Mouse (Mus musculus) neural tube, embryonic 14.5 days (tissue): ENCODE measurements around the gene Fut1. TPM values are rescaled to one million over a fixed set of nuclear protein-coding genes. Genes with fewer than 3 reads are reported as not detected.

Experiments
- ATAC-seq: fragments of 200-750 bp; cut with Nextera tagmentation; 2 replicates; pipeline ENCODE4 v1.8.0; 2017; ENCODE audit warnings: low read depth, mild to moderate bottlenecking, moderate TSS enrichment, moderate library complexity
- H3K27ac ChIP-seq: fragments of 300-500 bp; sonication (generic); 2 replicates; pipeline ENCODE4 v1.5.1; 2014; ENCODE audit warnings: low read depth, mild to moderate bottlenecking, control low read depth, low read length, moderate library complexity, mixed read lengths
- H3K27me3 ChIP-seq: fragments of 300-500 bp; sonication (generic); 2 replicates; pipeline ENCODE4 v1.6.1; 2014; ENCODE audit warnings: low read length; ENCODE audit not compliant: control insufficient read depth, insufficient read depth
- H3K36me3 ChIP-seq: fragments of 300-500 bp; sonication (generic); 2 replicates; pipeline ENCODE4 v1.6.1; 2014; ENCODE audit warnings: low read length, mixed read lengths; ENCODE audit not compliant: control insufficient read depth, insufficient read depth
- H3K4me1 ChIP-seq: fragments of 300-500 bp; sonication (generic); 2 replicates; pipeline ENCODE4 v1.6.1; 2014; ENCODE audit warnings: low read length; ENCODE audit not compliant: control insufficient read depth, insufficient read depth
- H3K4me2 ChIP-seq: fragments of 300-500 bp; sonication (generic); 2 replicates; pipeline ENCODE4 v1.6.1; 2014; ENCODE audit warnings: mild to moderate bottlenecking, low read depth, low read length, control low read depth
- H3K4me3 ChIP-seq: fragments of 300-500 bp; sonication (generic); 2 replicates; pipeline ENCODE4 v1.5.1; 2014; ENCODE audit warnings: low read depth, low read length, control low read depth, mixed read lengths
- H3K9ac ChIP-seq: fragments of 300-500 bp; sonication (generic); replicated peaks from 2 replicates; pipeline ENCODE4 v1.6.1; 2014; ENCODE audit warnings: low read depth, mild to moderate bottlenecking, control low read depth, low read length, mixed read lengths
- H3K9me3 ChIP-seq: fragments of 300-500 bp; sonication (generic); 2 replicates; pipeline ENCODE4 v1.6.1; 2016; ENCODE audit warnings: low read length; ENCODE audit not compliant: control insufficient read depth
- WGBS: fragments of 180-500 bp; shearing (Covaris S2); extraction: QIAGEN DNeasy Blood & Tissue Kit; methylation state at CpG from one replicate; pipeline ENCODE4 v1.1.7; 2014; 5-methylcytosine and 5-hydroxymethylcytosine counted together
- polyA plus RNA-seq: library from polyadenylated mRNA; unstranded; fragments of >200 nt; fragmentation: Nextera tagmentation; extraction: Ambion mirVana; gene quantifications from 2 replicates; pipeline ENCODE4 v1.2.1, GENCODE M21; 2014

The Fut1 gene
- polyA plus RNA-seq, 1 experiment from 2014 or later, result not detected

- H3K27me3 ChIP-seq, result no peaks in the 10 kb centered on the region
- no peak for ATAC-seq
- no peaks in the 10 kb centered on the region for H3K4me1 ChIP-seq
- H3K4me3 ChIP-seq, result no peak overlapping the region
- H3K27ac ChIP-seq, result no peak overlapping the region
- peaks cover 3% of the 10 kb centered on the region; the same call in 1 of the 2 replicates for H3K36me3 ChIP-seq
- no peaks in the 10 kb centered on the region for H3K9me3 ChIP-seq
- WGBS, result 93% methylated on average over 6 of the region's 6 CpGs
- no peak overlapping the region for H3K9ac ChIP-seq
- no peak overlapping the region for H3K4me2 ChIP-seq
These were observed 31.2 kb upstream of the Fut1 start for GRCm38 (mm10) chr7:45585923-45586322.

- no peaks in the 10 kb centered on the region for H3K4me1 ChIP-seq
- no peak overlapping the region for H3K4me2 ChIP-seq
- H3K9me3 ChIP-seq, result no peaks in the 10 kb centered on the region
- H3K4me3 ChIP-seq, result no peak overlapping the region
- H3K27ac ChIP-seq, result no peak overlapping the region
- 91% methylated on average over 23 of the region's 23 CpGs for WGBS
- ATAC-seq, result no peak
- H3K9ac ChIP-seq, result no peak overlapping the region
- H3K36me3 ChIP-seq, result peaks cover 3% of the 10 kb centered on the region; the same call in 1 of the 2 replicates
- H3K27me3 ChIP-seq, result no peaks in the 10 kb centered on the region
These were observed 29.2 kb upstream of the Fut1 start for GRCm38 (mm10) chr7:45587631-45588592.

- peak; percentile 98 for ATAC-seq
- 5% methylated on average over 19 of the region's 19 CpGs for WGBS
These were observed 27.9 kb upstream of the Fut1 start for GRCm38 (mm10) chr7:45589173-45589572.

GRCm38 (mm10) chr7:45589898-45590297 is 27.2 kb upstream of the Fut1 start:
- ATAC-seq, result no peak
- H3K36me3 ChIP-seq, result peaks cover 2% of the 10 kb centered on the region; the same call in 1 of the 2 replicates
- H3K4me1 ChIP-seq, result no peaks in the 10 kb centered on the region
- no peak overlapping the region for H3K4me2 ChIP-seq
- H3K27ac ChIP-seq, result no peak overlapping the region
- H3K9me3 ChIP-seq, result no peaks in the 10 kb centered on the region
- WGBS, result 95% methylated on average over 5 of the region's 5 CpGs
- no peaks in the 10 kb centered on the region for H3K27me3 ChIP-seq
- H3K4me3 ChIP-seq, result no peak overlapping the region
- H3K9ac ChIP-seq, result no peak overlapping the region

More at GRCm38 (mm10) chr7:45589173-45589572, 27.9 kb upstream of the Fut1 start:
- peak overlapping the region; percentile 60 for H3K4me2 ChIP-seq
- H3K9me3 ChIP-seq, result no peaks in the 10 kb centered on the region
- H3K27me3 ChIP-seq, result no peaks in the 10 kb centered on the region
- H3K36me3 ChIP-seq, result peaks cover 3% of the 10 kb centered on the region; the same call in 1 of the 2 replicates
- H3K27ac ChIP-seq, result peak overlapping the region; percentile 70
- H3K4me3 ChIP-seq, result peak overlapping the region; percentile 25
- H3K4me1 ChIP-seq, result no peaks in the 10 kb centered on the region
- H3K9ac ChIP-seq, result no peak overlapping the region

GRCm38 (mm10) chr7:45590874-45591273 is 26.2 kb upstream of the Fut1 start:
- WGBS, result 62% methylated on average over 3 of the region's 3 CpGs

GRCm38 (mm10) chr7:45591880-45592279 is 25.2 kb upstream of the Fut1 start:
- Histone ChIP-seq H3K4me3 (no peak overlapping the region), H3K27ac (no peak overlapping the region), H3K9ac (no peak overlapping the region), H3K27me3 (no peaks in the 10 kb centered on the region), H3K4me2 (no peak overlapping the region), H3K36me3 (no peaks in the 10 kb centered on the region), H3K9me3 (no peaks in the 10 kb centered on the region), H3K4me1 (no peaks in the 10 kb centered on the region)
- 77% methylated on average over 7 of the region's 7 CpGs for WGBS
- ATAC-seq, result no peak

More at GRCm38 (mm10) chr7:45590874-45591273, 26.2 kb upstream of the Fut1 start:
- H3K27ac ChIP-seq, result no peak overlapping the region
- H3K9me3 ChIP-seq, result no peaks in the 10 kb centered on the region
- H3K4me1 ChIP-seq, result no peaks in the 10 kb centered on the region
- no peak overlapping the region for H3K4me2 ChIP-seq
- no peak for ATAC-seq
- no peak overlapping the region for H3K4me3 ChIP-seq
- no peaks in the 10 kb centered on the region for H3K27me3 ChIP-seq
- no peak overlapping the region for H3K9ac ChIP-seq
- H3K36me3 ChIP-seq, result no peaks in the 10 kb centered on the region

GRCm38 (mm10) chr7:45593118-45593815 is 23.8 kb upstream of the Fut1 start:
- Histone ChIP-seq H3K27ac (no peak overlapping the region), H3K27me3 (no peaks in the 10 kb centered on the region), H3K36me3 (no peaks in the 10 kb centered on the region), H3K4me2 (no peak overlapping the region), H3K9me3 (no peaks in the 10 kb centered on the region), H3K9ac (no peak overlapping the region), H3K4me3 (no peak overlapping the region), H3K4me1 (no peaks in the 10 kb centered on the region)
- no peak for ATAC-seq
- 25% methylated on average over 10 of the region's 10 CpGs for WGBS

GRCm38 (mm10) chr7:45595176-45595575 is 21.9 kb upstream of the Fut1 start:
- no peak overlapping the region for H3K4me2 ChIP-seq
- WGBS, result 86% methylated on average over 4 of the region's 4 CpGs
- H3K27ac ChIP-seq, result no peak overlapping the region
- no peaks in the 10 kb centered on the region for H3K4me1 ChIP-seq
- ATAC-seq, result no peak
- H3K27me3 ChIP-seq, result no peaks in the 10 kb centered on the region
- no peaks in the 10 kb centered on the region for H3K9me3 ChIP-seq
- H3K36me3 ChIP-seq, result no peaks in the 10 kb centered on the region
- no peak overlapping the region for H3K9ac ChIP-seq
- H3K4me3 ChIP-seq, result no peak overlapping the region

GRCm38 (mm10) chr7:45596107-45596506 is 21.0 kb upstream of the Fut1 start:
- 88% methylated on average over 1 of the region's 1 CpGs for WGBS
- Histone ChIP-seq H3K9ac (no peak overlapping the region), H3K4me1 (no peaks in the 10 kb centered on the region), H3K4me2 (no peak overlapping the region), H3K4me3 (no peak overlapping the region), H3K36me3 (no peaks in the 10 kb centered on the region), H3K27me3 (no peaks in the 10 kb centered on the region), H3K9me3 (no peaks in the 10 kb centered on the region), H3K27ac (no peak overlapping the region)
- ATAC-seq, result no peak
